In the genomic region with DNA sequence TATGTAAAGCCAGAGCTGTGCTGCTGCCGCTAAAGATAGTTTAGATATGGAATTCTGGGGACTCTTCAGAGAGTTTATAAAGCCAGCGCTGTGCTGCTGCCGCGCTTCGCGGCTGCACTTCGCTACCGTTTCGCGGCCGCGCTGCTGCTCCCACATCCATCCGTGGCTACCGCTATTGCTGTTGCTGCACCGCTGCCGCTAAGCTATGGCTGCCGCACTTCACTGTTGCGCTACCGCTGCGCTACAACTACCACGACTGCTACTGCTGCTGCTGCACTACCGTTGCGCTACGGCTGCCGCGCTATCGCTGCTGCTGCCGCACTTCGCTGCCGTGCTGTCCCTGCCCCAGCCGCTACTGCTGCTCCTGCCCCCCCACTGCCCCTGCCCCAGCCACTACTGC, we compare ENCODE assay signal across 8 mouse cellular contexts. TPM values are rescaled to one million over a fixed set of nuclear protein-coding genes. Genes with fewer than 3 reads are reported as not detected.
DNase-seq lines count a peak whose midpoint lies in the region; ATAC-seq lines count a peak whose summit lies in the region.

No protein-coding gene starts in this region.

- DNase-seq in kidney, postnatal 14 days = peak; percentile 4
- DNase-seq in kidney, adult 8-10 months = no peak
- peak; percentile 76 for DNase-seq in embryo, embryonic 10 days (ENCODE audit: low spot score)
- no peak for DNase-seq in cerebellum, adult 8-10 months
- no peak for DNase-seq in adrenal gland, adult 18-20 months (ENCODE audit: low spot score in 2 of 2)
- no peak for DNase-seq in frontal cortex, postnatal 25 days (ENCODE audit: low spot score in 2 of 2)

- ATAC-seq in hematopoietic stem cell, adult 5-6 weeks (replicated peaks in 1 of 2; ENCODE audit: insufficient read depth in 1 of 2, low FRiP score in 2 of 2, low TSS enrichment in 1 of 2, low read depth in 1 of 2, poor library complexity in 2 of 2, severe bottlenecking in 2 of 2) = peak; percentile 62 to 74
- 0 out of 2 replicates have a peak, but pooled peaks have one; percentile 44 for ATAC-seq in monocyte, adult 5-6 weeks (replicated peaks; ENCODE audit: insufficient number of reproducible peaks, low FRiP score, low TSS enrichment, poor library complexity, severe bottlenecking)

RNA-seq across cellular contexts. Expression of a gene that starts 30.1 kb away (rescaled TPM):
- 2.1 TPM in 1 of 2 replicates, not detected in the other for total RNA-seq in hematopoietic stem cell, adult 5-6 weeks (2017)
- total RNA-seq in monocyte, adult 5-6 weeks (2017) = 0.10 to 0.32 TPM (median 0.29 TPM) in 3 replicates
- 10 to 100 TPM; 18.2 to 26.9 TPM for total RNA-seq in adrenal gland, adult 18-20 months (2021)

Comparison
In these comparisons a context has a peak if more than half of its experiments do, and no peak if none do; other contexts are left out.
1. DNase-seq: peak in kidney, postnatal 14 days (single experiment) and embryo, embryonic 10 days (single experiment); none in kidney, adult 8-10 months (0 of 2), cerebellum, adult 8-10 months (single experiment), adrenal gland, adult 18-20 months (0 of 2) and frontal cortex, postnatal 25 days (0 of 2).